Mouse (Mus musculus) stomach, embryonic 16.5 days (tissue): Measurements from ENCODE around the gene Rsu1. TPM values are rescaled to one million over a fixed set of nuclear protein-coding genes. Genes with fewer than 3 reads are reported as not detected.
"Not testable (repeated sequence)": the region's sequence is repeated elsewhere in the genome, so short reads cannot be mapped to it uniquely, and the experiment has no call there.

Source experiments
- ATAC-seq: fragments of 200-750 bp; cut with Nextera tagmentation; 2 replicates; pipeline ENCODE4 v1.8.0; 2017; ENCODE audit warnings: moderate number of reproducible peaks, moderate TSS enrichment; ENCODE audit not compliant: insufficient read depth, low FRiP score
- H3K27ac ChIP-seq: fragments of 300-500 bp; sonication (generic); 2 replicates; pipeline ENCODE4 v1.5.1; 2014; ENCODE audit warnings: low read length
- H3K27me3 ChIP-seq: fragments of 300-500 bp; sonication (generic); 2 replicates; pipeline ENCODE4 v1.6.1; 2014; ENCODE audit warnings: low read length, control low read depth, mixed read lengths; ENCODE audit not compliant: control insufficient read depth, insufficient read depth
- H3K36me3 ChIP-seq: fragments of 300-500 bp; sonication (generic); 2 replicates; pipeline ENCODE4 v1.6.1; 2014; ENCODE audit warnings: low read length; ENCODE audit not compliant: control insufficient read depth, insufficient read depth
- H3K4me1 ChIP-seq: fragments of 300-500 bp; sonication (generic); 2 replicates; pipeline ENCODE4 v1.6.1; 2014; ENCODE audit warnings: low read length, control low read depth, mixed read lengths; ENCODE audit not compliant: control insufficient read depth, insufficient read depth
- H3K4me2 ChIP-seq: fragments of 300-500 bp; sonication (generic); 2 replicates; pipeline ENCODE4 v1.6.1; 2014; ENCODE audit warnings: low read depth, low read length, mixed read lengths
- H3K4me3 ChIP-seq: fragments of 300-500 bp; sonication (generic); replicated peaks from 2 replicates; pipeline ENCODE4 v1.5.1; 2014; ENCODE audit warnings: mild to moderate bottlenecking, low read length
- H3K9ac ChIP-seq: fragments of 300-500 bp; sonication (generic); 2 replicates; pipeline ENCODE4 v1.6.1; 2014; ENCODE audit warnings: low read length
- H3K9me3 ChIP-seq: fragments of 300-500 bp; sonication (generic); replicated peaks from 2 replicates; pipeline ENCODE4 v1.6.1; 2016; ENCODE audit warnings: low read length, control low read depth; ENCODE audit not compliant: control insufficient read depth
- WGBS: fragments of 180-500 bp; shearing (Covaris S2); extraction: QIAGEN DNeasy Blood & Tissue Kit; methylation state at CpG from one replicate; pipeline ENCODE4 v1.1.7; 2014; 5-methylcytosine and 5-hydroxymethylcytosine counted together
- polyA plus RNA-seq: library from polyadenylated mRNA; unstranded; fragments of >200 nt; fragmentation: Nextera tagmentation; extraction: Ambion mirVana; gene quantifications from 2 replicates; pipeline ENCODE4 v1.2.1, GENCODE M21; 2015

Gene Rsu1
- polyA plus RNA-seq, 1 experiment from 2014 or later, result 177 TPM

DNA sequence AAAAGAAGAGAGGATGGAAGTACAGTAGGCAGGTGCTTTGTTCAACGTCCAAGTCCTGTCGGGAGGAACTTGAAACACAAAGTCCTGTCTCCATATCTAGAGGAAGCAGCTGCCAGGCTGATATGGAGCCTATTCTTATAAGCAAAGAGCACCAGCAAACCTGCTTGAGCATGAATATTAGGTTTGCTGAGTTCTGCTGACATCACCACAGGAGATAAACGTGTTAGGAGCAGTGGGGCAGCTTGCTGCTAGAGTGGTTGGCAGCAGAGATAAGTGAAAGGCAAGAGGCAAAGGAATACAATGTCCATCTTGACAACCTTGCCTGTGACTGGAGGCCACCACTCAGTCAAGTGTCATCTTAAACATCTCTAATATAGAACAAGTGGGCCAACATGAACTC is 89.3 kb downstream of the Rsu1 start:
- H3K27ac ChIP-seq, H3K4me1 ChIP-seq, H3K36me3 ChIP-seq, H3K9ac ChIP-seq, H3K27me3 ChIP-seq, H3K9me3 ChIP-seq, ATAC-seq, H3K4me3 ChIP-seq, H3K4me2 ChIP-seq: not testable (repeated sequence)
- no CpG with 5 or more reads among the region's 3 CpGs for WGBS

DNA sequence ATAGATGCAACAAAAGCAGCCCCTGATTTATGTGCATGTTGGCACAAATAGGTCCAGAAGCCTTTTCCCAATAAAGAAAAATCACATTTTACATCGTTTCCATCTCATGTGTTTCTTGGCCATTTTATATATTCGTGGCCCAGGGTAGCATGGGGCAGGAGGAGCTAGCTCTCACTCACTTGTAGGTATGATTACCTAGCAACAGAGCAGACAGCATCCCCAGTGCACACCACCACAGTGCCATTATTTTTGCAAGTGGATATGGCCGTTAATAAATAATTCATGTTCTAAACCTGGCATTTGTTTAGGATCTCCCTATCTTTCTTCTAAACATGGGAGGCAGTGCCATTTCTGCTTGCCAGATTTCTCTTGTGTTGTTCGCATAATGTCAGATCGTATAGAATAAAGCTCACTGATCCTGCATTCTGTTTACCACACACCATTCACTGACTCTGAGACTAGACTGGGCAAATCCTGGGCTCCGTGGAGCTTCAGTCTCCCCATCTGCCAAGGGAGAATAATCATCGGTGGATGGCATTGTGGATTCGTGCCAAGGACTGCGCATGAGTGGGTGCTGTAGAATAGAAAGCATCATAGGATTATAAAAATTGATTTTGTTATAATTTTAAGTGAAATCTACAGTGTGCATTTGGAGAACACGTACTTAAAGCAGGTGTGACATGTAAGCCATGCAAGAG is 93.4 kb downstream of the Rsu1 start:
- Histone ChIP-seq H3K27ac (no peak overlapping the region), H3K4me3 (no peak overlapping the region), H3K9ac (no peak overlapping the region), H3K9me3 (no peaks in the 10 kb centered on the region), H3K4me2 (no peak overlapping the region), H3K4me1 (no peaks in the 10 kb centered on the region), H3K36me3 (no peaks in the 10 kb centered on the region), H3K27me3 (no peaks in the 10 kb centered on the region)
- ATAC-seq, result no peak
- 86% methylated on average over 10 of the region's 10 CpGs for WGBS

DNA sequence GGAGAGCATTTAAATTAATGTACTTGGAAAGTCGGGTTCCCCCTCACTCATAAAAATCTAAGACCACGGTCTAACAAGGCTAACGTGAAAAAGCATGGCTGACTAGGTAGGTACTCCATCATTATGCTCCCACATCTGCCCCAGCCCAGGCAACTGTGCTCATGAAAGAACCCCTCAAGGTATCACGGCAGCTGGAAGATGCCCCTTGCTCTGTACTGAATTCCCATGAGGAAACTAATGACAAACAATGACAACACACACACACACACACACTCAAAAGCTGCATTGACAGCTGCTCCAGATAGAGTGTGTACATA is 95.0 kb downstream of the Rsu1 start:
- 71% methylated on average over 4 of the region's 4 CpGs for WGBS
- no peak for ATAC-seq
- no peak overlapping the region for H3K4me3 ChIP-seq
- H3K9ac ChIP-seq, result no peak overlapping the region
- no peak overlapping the region for H3K4me2 ChIP-seq
- no peaks in the 10 kb centered on the region for H3K9me3 ChIP-seq
- H3K4me1 ChIP-seq, result no peaks in the 10 kb centered on the region
- no peaks in the 10 kb centered on the region for H3K27me3 ChIP-seq
- H3K36me3 ChIP-seq, result no peaks in the 10 kb centered on the region; the same call in 1 of the 2 replicates
- no peak overlapping the region for H3K27ac ChIP-seq

DNA sequence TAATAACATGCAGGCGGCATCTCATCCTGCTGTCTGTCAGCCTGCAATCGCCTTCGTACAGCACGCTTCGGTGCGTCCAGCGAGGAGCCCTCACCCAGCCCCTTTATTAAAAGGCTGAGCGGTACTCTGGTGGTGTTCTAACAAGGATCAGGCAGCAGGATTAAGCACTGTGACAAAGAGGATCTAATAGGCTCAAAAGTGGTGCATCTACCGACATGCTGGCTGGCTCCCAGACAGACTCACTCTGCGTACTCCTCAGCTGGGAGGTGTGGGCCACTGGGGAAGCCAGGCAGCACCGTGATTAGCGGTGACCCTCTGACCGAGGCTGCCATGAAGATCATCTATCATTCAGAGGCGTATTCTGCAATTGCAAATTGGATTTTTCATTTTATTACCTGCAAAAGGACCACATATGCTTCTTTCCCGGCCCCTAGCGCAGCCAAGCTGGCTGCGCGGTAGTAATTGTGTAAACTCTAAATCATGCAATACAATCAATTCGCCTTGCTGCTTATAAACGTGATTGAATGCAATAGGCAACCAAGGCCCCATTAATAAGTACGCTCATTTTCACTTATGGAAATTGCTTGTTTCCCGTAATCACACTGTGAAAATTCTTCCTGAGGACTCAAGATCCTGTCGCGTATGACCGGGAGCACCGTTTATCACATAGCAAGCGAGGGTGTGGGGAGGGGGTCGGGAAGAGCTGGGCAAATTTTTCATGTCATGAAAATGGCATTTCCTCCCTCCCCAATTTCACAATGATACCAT is 95.5 kb downstream of the Rsu1 start:
- Histone ChIP-seq H3K9me3 (no peaks in the 10 kb centered on the region), H3K27ac (no peak overlapping the region), H3K4me1 (no peaks in the 10 kb centered on the region), H3K4me3 (no peak overlapping the region), H3K4me2 (no peak overlapping the region), H3K9ac (no peak overlapping the region), H3K36me3 (no peaks in the 10 kb centered on the region; the same call in 1 of the 2 replicates), H3K27me3 (no peaks in the 10 kb centered on the region)
- no peak for ATAC-seq
- WGBS, result 67% methylated on average over 28 of the region's 28 CpGs

DNA sequence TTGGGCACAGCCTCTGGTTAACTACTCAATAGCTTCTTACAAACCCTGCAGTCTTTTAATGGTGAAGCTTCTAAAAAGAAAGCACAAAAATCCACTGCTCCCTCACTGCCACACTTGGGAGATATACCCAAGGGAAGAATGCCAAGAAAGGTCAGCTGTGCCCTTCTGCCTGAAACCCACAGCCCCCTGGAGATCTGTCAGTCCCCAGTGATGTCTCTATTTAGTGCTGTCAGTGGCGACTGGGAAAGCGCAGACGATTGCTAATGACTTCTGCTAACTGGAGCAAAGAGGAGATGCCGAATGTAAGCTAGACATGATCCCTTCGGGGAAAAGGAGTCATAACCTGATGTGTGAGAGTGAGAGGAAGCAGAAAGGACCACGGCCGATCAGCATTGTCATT is 96.8 kb downstream of the Rsu1 start:
- H3K9ac ChIP-seq, result no peak overlapping the region
- no peaks in the 10 kb centered on the region; the same call in 1 of the 2 replicates for H3K36me3 ChIP-seq
- no peak for ATAC-seq
- H3K4me2 ChIP-seq, result no peak overlapping the region
- H3K9me3 ChIP-seq, result no peaks in the 10 kb centered on the region
- 85% methylated on average over 7 of the region's 7 CpGs for WGBS
- no peak overlapping the region for H3K4me3 ChIP-seq
- H3K27ac ChIP-seq, result no peak overlapping the region
- H3K27me3 ChIP-seq, result no peaks in the 10 kb centered on the region
- H3K4me1 ChIP-seq, result no peaks in the 10 kb centered on the region

DNA sequence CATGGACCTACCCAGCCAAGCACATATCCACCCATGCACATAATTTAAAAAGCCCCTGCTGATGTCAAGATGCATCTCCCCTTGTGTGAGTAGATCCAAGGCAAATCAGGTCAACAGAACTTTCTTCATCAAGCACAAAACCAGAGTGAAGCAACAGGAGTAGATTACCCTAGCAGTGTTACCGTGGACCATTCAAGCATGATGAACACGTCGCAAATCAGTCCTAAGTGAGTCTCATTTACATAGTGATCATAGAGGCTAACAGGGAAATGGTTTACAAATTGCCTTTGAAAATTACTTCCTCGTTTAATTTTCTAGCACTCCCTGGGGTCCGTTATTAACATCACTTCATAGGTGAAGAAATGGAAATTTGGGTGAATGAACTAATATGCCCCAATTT is 100.6 kb downstream of the Rsu1 start:
- no peaks in the 10 kb centered on the region for H3K4me1 ChIP-seq
- no peak overlapping the region for H3K9ac ChIP-seq
- WGBS, result 89% methylated on average over 5 of the region's 5 CpGs
- no peak overlapping the region for H3K4me2 ChIP-seq
- H3K36me3 ChIP-seq, result no peaks in the 10 kb centered on the region; the same call in 1 of the 2 replicates
- H3K9me3 ChIP-seq, result no peaks in the 10 kb centered on the region
- no peak overlapping the region for H3K4me3 ChIP-seq
- H3K27me3 ChIP-seq, result no peaks in the 10 kb centered on the region
- ATAC-seq, result no peak
- H3K27ac ChIP-seq, result no peak overlapping the region

DNA sequence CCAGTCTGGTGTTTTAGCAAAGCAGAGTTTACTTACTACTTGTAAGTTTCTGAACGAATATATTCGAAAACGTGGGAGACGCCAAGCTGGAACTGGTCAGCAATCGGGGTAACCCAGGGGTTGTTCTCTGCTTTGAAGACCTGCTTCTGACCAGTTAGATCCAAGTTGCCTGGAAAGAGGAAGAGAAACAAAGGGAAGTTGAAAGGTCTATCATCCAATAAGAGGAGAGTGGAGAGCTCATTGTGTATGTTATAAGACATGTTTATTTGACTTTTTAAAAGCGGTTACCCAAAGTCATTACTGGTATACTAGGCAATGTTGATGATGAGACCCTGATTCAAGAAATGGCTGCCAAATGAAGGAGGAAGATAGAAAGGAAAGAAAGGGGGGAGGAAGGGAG is 101.3 kb downstream of the Rsu1 start:
- 84% methylated on average over 6 of the region's 6 CpGs for WGBS
- H3K9ac ChIP-seq, result no peak overlapping the region
- H3K9me3 ChIP-seq, result no peaks in the 10 kb centered on the region
- H3K36me3 ChIP-seq, result no peaks in the 10 kb centered on the region; the same call in 1 of the 2 replicates
- no peak overlapping the region for H3K4me3 ChIP-seq
- no peaks in the 10 kb centered on the region for H3K4me1 ChIP-seq
- no peak overlapping the region for H3K4me2 ChIP-seq
- no peaks in the 10 kb centered on the region for H3K27me3 ChIP-seq
- no peak overlapping the region for H3K27ac ChIP-seq
- no peak for ATAC-seq

DNA sequence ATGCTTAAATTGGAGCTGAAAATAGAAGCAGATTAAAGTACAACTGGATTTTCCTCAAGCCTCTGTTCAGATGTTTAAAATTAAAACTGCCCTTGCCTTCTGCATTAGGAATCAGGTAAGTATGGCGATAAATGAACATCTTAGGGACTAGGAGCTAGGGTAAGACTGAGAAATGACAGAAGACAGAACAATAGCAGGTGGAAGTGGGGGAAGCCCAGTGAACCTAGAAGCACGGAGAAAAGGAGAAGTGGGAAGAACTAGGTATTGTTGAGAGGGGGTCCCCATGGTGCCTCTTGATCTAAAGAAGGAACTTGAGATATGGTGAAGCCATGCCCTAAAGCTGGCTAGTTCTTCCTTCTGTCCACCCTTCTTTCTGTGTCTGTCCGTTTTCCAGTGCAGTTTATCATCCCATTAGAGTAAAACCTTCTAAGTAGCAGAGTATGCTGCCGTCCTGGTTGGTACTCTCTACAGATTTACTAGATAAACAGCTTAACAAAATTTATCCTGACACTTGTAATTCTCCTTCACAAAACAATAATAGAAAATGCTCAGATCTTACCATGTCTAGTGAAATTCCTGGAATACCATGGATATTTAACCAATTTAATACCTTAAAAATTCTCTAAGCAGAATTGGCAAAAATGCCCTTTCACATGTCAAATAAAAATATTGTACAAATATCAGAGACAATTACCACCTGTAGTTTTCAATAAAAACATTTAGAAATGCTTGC is 101.9 kb downstream of the Rsu1 start:
- no peak overlapping the region for H3K4me2 ChIP-seq
- 68% methylated on average over 4 of the region's 4 CpGs for WGBS
- no peak overlapping the region for H3K9ac ChIP-seq
- H3K4me3 ChIP-seq, result no peak overlapping the region
- H3K27ac ChIP-seq, result no peak overlapping the region
- no peaks in the 10 kb centered on the region; the same call in 1 of the 2 replicates for H3K36me3 ChIP-seq
- H3K4me1 ChIP-seq, result no peaks in the 10 kb centered on the region
- no peak for ATAC-seq
- H3K27me3 ChIP-seq, result no peaks in the 10 kb centered on the region
- no peaks in the 10 kb centered on the region for H3K9me3 ChIP-seq

DNA sequence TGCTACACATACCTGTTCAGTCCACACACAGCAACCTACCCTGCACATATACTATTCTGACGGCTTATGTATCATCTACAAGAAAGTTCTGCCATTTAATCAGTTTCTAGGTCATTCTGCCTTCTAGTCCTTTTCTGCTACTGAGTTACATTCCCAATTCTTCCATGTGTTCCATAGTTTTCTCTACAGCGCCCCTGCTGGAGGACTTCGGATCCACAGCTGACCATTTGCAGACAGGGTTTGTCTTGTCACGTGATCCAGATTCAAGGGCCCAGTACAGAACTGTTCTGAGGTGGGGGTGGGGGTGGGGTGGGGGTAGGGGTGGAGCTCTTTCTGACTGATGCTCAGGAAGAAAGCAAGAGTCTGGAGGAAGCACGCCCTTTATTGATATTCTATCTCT is 102.5 kb downstream of the Rsu1 start:
- no peak overlapping the region for H3K27ac ChIP-seq
- ATAC-seq, result no peak
- 55% methylated on average over 5 of the region's 5 CpGs for WGBS
- H3K4me3 ChIP-seq, result no peak overlapping the region
- no peaks in the 10 kb centered on the region for H3K4me1 ChIP-seq
- H3K36me3 ChIP-seq, result no peaks in the 10 kb centered on the region; the same call in 1 of the 2 replicates
- H3K27me3 ChIP-seq, result no peaks in the 10 kb centered on the region
- no peaks in the 10 kb centered on the region for H3K9me3 ChIP-seq
- no peak overlapping the region for H3K9ac ChIP-seq
- no peak overlapping the region for H3K4me2 ChIP-seq
